Mouse (Mus musculus): ENCODE data around the gene Gzmn.
"Not testable (repeated sequence)": the region's sequence is repeated elsewhere in the genome, so short reads cannot be mapped to it uniquely, and the experiment has no call there.

Gene Gzmn

GRCm38 (mm10) chr14:56174499-56174898 is at the start of gene Gzmn:
Gzmn (minus strand) TSS chr14:56174599.
- DNase-seq: no peak

- DNase-seq: no peak
Measured at GRCm38 (mm10) chr14:56211317-56211716, 36.9 kb upstream of the Gzmn start, which contains the start of gene Gzmf. Gzmf (minus strand) TSS chr14:56211417.

GRCm38 (mm10) chr14:56205613-56206012 is 31.2 kb upstream of the Gzmn start:
- no peak for DNase-seq

- peak in 1 of 2 experiments; percentile 12 for DNase-seq
Measured at GRCm38 (mm10) chr14:56205021-56205420, 30.6 kb upstream of the Gzmn start.

- DNase-seq: peak; percentile 36 to 75
Measured at GRCm38 (mm10) chr14:56203975-56204374, 29.6 kb upstream of the Gzmn start.

GRCm38 (mm10) chr14:56186946-56187345 is 12.5 kb upstream of the Gzmn start:
- DNase-seq: no peak

GRCm38 (mm10) chr14:56186521-56186920 is 12.1 kb upstream of the Gzmn start:
- DNase-seq: no peak

GRCm38 (mm10) chr14:56177651-56178050 is 3.3 kb upstream of the Gzmn start:
- peak; percentile 3 to 33 for DNase-seq

- no peak for DNase-seq
Measured at GRCm38 (mm10) chr14:56173396-56173795, 1.0 kb downstream of the Gzmn start.

GRCm38 (mm10) chr14:56172744-56173143 is 1.7 kb downstream of the Gzmn start:
- DNase-seq: no peak

GRCm38 (mm10) chr14:56168009-56168408 is 6.4 kb downstream of the Gzmn start:
- DNase-seq: no peak

- DNase-seq: no peak
Measured at GRCm38 (mm10) chr14:56162109-56162508, 12.3 kb downstream of the Gzmn start.

GRCm38 (mm10) chr14:56159479-56159878 is 14.9 kb downstream of the Gzmn start, which contains the start of gene Gzmg:
Gzmg (minus strand) TSS chr14:56159579.
- not testable (repeated sequence) for DNase-seq

GRCm38 (mm10) chr14:56155340-56155739 is 19.1 kb downstream of the Gzmn start:
- no peak for DNase-seq

GRCm38 (mm10) chr14:56133675-56134074 is 40.7 kb downstream of the Gzmn start:
- not testable (repeated sequence) for DNase-seq

GRCm38 (mm10) chr14:56132508-56132907 is 41.9 kb downstream of the Gzmn start, which contains the start of gene Gzmd:
Gzmd (minus strand) TSS chr14:56132608.
- not testable (repeated sequence) for DNase-seq

GRCm38 (mm10) chr14:56128341-56128740 is 46.1 kb downstream of the Gzmn start:
- DNase-seq: no peak

GRCm38 (mm10) chr14:56123516-56123915 is 50.9 kb downstream of the Gzmn start:
- no peak for DNase-seq

- DNase-seq: no peak
Measured at GRCm38 (mm10) chr14:56120525-56120924, 53.9 kb downstream of the Gzmn start, which contains the start of gene Gzme. Gzme (minus strand) TSS chr14:56120625.
